Mouse (Mus musculus) heart, embryonic 12.5 days (tissue): Measurements from ENCODE around the gene Gm3233. TPM values are rescaled to one million over a fixed set of nuclear protein-coding genes. Genes with fewer than 3 reads are reported as not detected.
"Not testable (repeated sequence)": the region's sequence is repeated elsewhere in the genome, so short reads cannot be mapped to it uniquely, and the experiment has no call there.

Experiments
- ATAC-seq: fragments of 200-750 bp; cut with Nextera tagmentation; 2 replicates; pipeline ENCODE4 v1.8.0; 2017; ENCODE audit warnings: moderate TSS enrichment, moderate library complexity; ENCODE audit not compliant: insufficient number of reproducible peaks, low FRiP score
- H3K27ac ChIP-seq: fragments of 300-500 bp; sonication (generic); 2 replicates; pipeline ENCODE4 v1.5.1; 2016; ENCODE audit warnings: mild to moderate bottlenecking, moderate library complexity; ENCODE audit not compliant: poor library complexity, severe bottlenecking
- H3K27me3 ChIP-seq: fragments of 300-500 bp; sonication (generic); replicated peaks from 2 replicates; pipeline ENCODE4 v1.6.1; 2016; ENCODE audit warnings: mild to moderate bottlenecking, moderate library complexity
- H3K36me3 ChIP-seq: fragments of 300-500 bp; sonication (generic); 2 replicates; pipeline ENCODE4 v1.6.1; 2016; ENCODE audit warnings: mild to moderate bottlenecking, moderate library complexity
- H3K4me1 ChIP-seq: fragments of 300-500 bp; sonication (generic); replicated peaks from 2 replicates; pipeline ENCODE4 v1.6.1; 2016; ENCODE audit warnings: mild to moderate bottlenecking
- H3K4me2 ChIP-seq: fragments of 300-500 bp; sonication (generic); 2 replicates; pipeline ENCODE4 v1.6.1; 2016; ENCODE audit warnings: mild to moderate bottlenecking, moderate library complexity
- H3K4me3 ChIP-seq: fragments of 300-500 bp; sonication (generic); 2 replicates; pipeline ENCODE4 v1.5.1; 2016; ENCODE audit warnings: mild to moderate bottlenecking
- H3K9ac ChIP-seq: fragments of 300-500 bp; sonication (generic); 2 replicates; pipeline ENCODE4 v1.6.1; 2016; ENCODE audit warnings: mild to moderate bottlenecking, moderate library complexity
- H3K9me3 ChIP-seq: fragments of 300-500 bp; sonication (generic); replicated peaks from 2 replicates; pipeline ENCODE4 v1.6.1; 2016; ENCODE audit warnings: mild to moderate bottlenecking, moderate library complexity
- WGBS: fragments of 180-500 bp; shearing (Covaris S2); methylation state at CpG from one replicate; pipeline ENCODE4 v1.1.7; 2016; 5-methylcytosine and 5-hydroxymethylcytosine counted together
- polyA plus RNA-seq: library from polyadenylated mRNA; unstranded; fragments of >200 nt; fragmentation: Nextera tagmentation; extraction: Ambion mirVana; gene quantifications from 2 replicates; pipeline ENCODE4 v1.2.1, GENCODE M21; 2016

Gm3233 gene
- polyA plus RNA-seq, 1 experiment from 2014 or later = not detected

GRCm38 (mm10) chr10:77726186-77726585 lies 33.3 kb downstream of the Gm3233 start, which contains the start of gene Gm10100:
Gene Gm10100, plus strand, starts transcription at chr10:77726486.
- WGBS = 27% methylated on average over 3 of the region's 3 CpGs
- no peak within 1 kb of the TSS for H3K4me3 ChIP-seq
- H3K4me2 ChIP-seq = no peak within 1 kb of the TSS
- H3K36me3 ChIP-seq = no peaks in the 10 kb centered on the region
- ATAC-seq = no peak
- no peaks in the 10 kb centered on the region for H3K9me3 ChIP-seq
- no peak within 1 kb of the TSS for H3K27ac ChIP-seq
- H3K27me3 ChIP-seq = no peaks in the 10 kb centered on the region; the same call in 1 of the 2 replicates
- H3K9ac ChIP-seq = no peak within 1 kb of the TSS
- H3K4me1 ChIP-seq = no peaks in the 10 kb centered on the region

DNA sequence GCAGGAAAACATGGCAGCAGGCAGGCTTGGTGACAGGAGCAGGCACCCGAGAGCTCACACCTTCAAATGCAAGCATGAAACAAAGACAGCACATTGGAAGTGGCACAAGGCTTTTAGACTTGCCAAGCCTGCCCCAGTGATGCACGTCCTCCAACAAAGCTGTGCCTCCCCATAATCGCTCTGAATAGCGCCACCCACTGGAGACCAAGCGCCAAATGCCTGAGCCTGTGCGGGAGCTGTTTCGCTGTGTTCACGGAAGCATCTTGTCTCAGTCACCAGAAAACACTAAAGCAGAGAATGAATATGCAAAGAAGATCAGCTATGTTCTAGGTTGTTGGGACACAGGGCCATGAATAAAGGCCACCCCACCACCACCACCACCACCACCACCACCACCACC lies 34.6 kb downstream of the Gm3233 start:
- Histone ChIP-seq H3K27me3 (no peaks in the 10 kb centered on the region; the same call in 1 of the 2 replicates), H3K4me1 (no peaks in the 10 kb centered on the region), H3K9me3 (peaks cover 6% of the 10 kb centered on the region; the same call in 1 of the 2 replicates), H3K4me2 (no peak overlapping the region), H3K36me3 (no peaks in the 10 kb centered on the region), H3K4me3 (no peak overlapping the region), H3K9ac (no peak overlapping the region), H3K27ac (no peak overlapping the region)
- 76% methylated on average over 8 of the region's 8 CpGs for WGBS
- ATAC-seq = no peak

DNA sequence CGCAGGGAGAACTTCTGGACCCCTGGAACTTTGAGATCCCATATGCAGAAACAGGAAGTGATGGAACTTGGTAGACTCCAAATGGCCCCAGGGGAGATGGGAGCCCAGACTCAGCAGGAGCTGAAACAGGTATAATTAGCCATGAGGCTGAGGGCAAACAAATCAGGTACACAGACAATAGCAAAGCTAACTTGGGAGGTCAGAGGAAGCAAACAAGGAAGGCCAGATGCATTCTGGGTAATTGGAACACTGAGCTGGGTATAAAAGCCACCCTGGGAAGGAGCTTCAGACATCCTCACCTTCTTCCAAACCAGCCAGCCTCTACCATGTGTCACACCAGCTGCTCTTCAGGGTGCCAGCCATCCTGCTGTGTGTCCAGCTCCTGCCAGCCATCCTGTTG lies 39.2 kb downstream of the Gm3233 start, which contains the start of gene Krtap12-1:
TSS of gene Krtap12-1 (plus strand) at position 301 of the 400 bp plus-strand sequence.
- WGBS = 74% methylated on average over 1 of the region's 1 CpGs
- not testable (repeated sequence) for H3K27me3 ChIP-seq, H3K36me3 ChIP-seq, H3K27ac ChIP-seq, H3K9me3 ChIP-seq, H3K9ac ChIP-seq, H3K4me1 ChIP-seq, H3K4me2 ChIP-seq, H3K4me3 ChIP-seq, ATAC-seq

DNA sequence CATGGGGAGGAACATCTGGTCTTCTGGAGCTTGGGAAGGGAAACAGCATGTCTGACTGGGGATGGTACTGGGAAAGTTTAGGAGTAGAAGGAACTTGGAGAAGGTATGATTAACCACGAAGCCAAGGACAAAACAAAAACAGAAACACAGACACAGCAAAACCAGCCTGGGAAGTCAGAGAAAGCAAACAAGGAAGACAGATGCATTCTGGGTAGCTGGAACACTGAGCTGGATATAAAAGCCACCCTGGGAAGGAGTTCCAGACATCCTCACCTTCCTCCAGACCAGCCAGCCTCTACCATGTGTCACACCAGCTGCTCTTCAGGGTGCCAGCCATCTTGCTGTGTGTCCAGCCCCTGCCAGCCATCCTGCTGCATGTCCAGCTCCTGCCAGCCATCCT lies 44.0 kb downstream of the Gm3233 start, which contains the start of gene Gm10142:
TSS of gene Gm10142 (plus strand) at position 301 of the 400 bp plus-strand sequence.
- Histone ChIP-seq H3K9ac (no peak within 1 kb of the TSS), H3K4me1 (no peaks in the 10 kb centered on the region), H3K4me2 (no peak within 1 kb of the TSS), H3K27me3 (no peaks in the 10 kb centered on the region), H3K36me3 (no peaks in the 10 kb centered on the region), H3K9me3 (peaks cover 12% of the 10 kb centered on the region; the same call in 1 of the 2 replicates), H3K27ac (no peak within 1 kb of the TSS), H3K4me3 (no peak within 1 kb of the TSS)
- WGBS = 69% methylated on average over 1 of the region's 1 CpGs
- no peak for ATAC-seq

DNA sequence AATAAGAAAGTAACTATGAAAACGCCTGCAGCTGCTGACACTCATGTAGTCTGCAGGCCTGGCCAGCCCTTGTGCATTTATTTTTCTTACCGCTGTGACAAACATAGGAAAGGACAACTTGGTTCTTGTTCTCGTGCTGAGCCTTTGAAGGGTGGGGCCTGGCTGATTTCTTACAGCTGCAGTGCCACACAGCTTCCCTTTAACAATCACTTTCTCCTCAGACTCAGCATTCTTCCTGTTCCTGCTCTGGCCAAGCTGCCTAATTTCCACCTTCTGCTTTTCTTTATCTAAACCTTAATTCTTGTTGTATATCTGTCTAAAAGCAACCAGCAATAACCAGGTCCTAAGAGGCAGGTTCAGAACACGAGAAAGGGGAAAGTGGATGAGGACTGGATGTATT lies 45.7 kb downstream of the Gm3233 start:
- Histone ChIP-seq H3K27me3 (no peaks in the 10 kb centered on the region), H3K36me3 (no peaks in the 10 kb centered on the region), H3K4me1 (no peaks in the 10 kb centered on the region), H3K9ac (no peak overlapping the region), H3K27ac (no peak overlapping the region), H3K4me2 (no peak overlapping the region), H3K4me3 (no peak overlapping the region), H3K9me3 (0 out of 2 replicates have a peak, but pooled peaks cover 6% of the 10 kb centered on the region)
- no peak for ATAC-seq
- WGBS = 41% methylated on average over 4 of the region's 4 CpGs

- ATAC-seq, H3K4me1 ChIP-seq, H3K27ac ChIP-seq, H3K36me3 ChIP-seq, H3K4me2 ChIP-seq, H3K27me3 ChIP-seq, H3K4me3 ChIP-seq, H3K9ac ChIP-seq: not testable (repeated sequence)
- 0 out of 2 replicates have a peak, but pooled peaks cover 13% of the 10 kb centered on the region for H3K9me3 ChIP-seq
Observed at GRCm38 (mm10) chr10:77711157-77711556, 48.3 kb downstream of the Gm3233 start, which contains the start of gene Gm10024. Gene Gm10024, plus strand, starts transcription at chr10:77711457.

- ATAC-seq = no peak
- Histone ChIP-seq H3K27ac (no peak overlapping the region), H3K9me3 (0 out of 2 replicates have a peak, but pooled peaks cover 13% of the 10 kb centered on the region), H3K27me3 (no peaks in the 10 kb centered on the region), H3K4me1 (no peaks in the 10 kb centered on the region), H3K4me2 (no peak overlapping the region), H3K36me3 (no peaks in the 10 kb centered on the region), H3K4me3 (no peak overlapping the region), H3K9ac (no peak overlapping the region)
- 73% methylated on average over 3 of the region's 3 CpGs for WGBS
Observed at GRCm38 (mm10) chr10:77709831-77710230, 49.7 kb downstream of the Gm3233 start.

Other genes starting within 250 kb of the Gm3233 start
- gene Fam207a, start 243.9 kb downstream of the Gm3233 start, polyA plus RNA-seq = 31.0 and 32.1 TPM in 2 replicates
- 1.5 and 2.5 TPM in 2 replicates for gene Itgb2, start 229.4 kb downstream of the Gm3233 start, polyA plus RNA-seq
- gene Pttg1ip, start 178.0 kb downstream of the Gm3233 start, polyA plus RNA-seq = 103 and 104 TPM in 2 replicates
- gene Sumo3, start 153.6 kb downstream of the Gm3233 start, polyA plus RNA-seq = 177 and 184 TPM in 2 replicates
- 14.5 TPM in 1 of 2 replicates, not detected in the other for gene Gm49325, start 153.5 kb downstream of the Gm3233 start, polyA plus RNA-seq
- 69.5 and 72.8 TPM in 2 replicates for gene Ube2g2, start 137.4 kb downstream of the Gm3233 start, polyA plus RNA-seq
- gene Tspear, start 73.1 kb downstream of the Gm3233 start, polyA plus RNA-seq = not detected in 2 replicates
- gene Gm19402, start 68.9 kb downstream of the Gm3233 start, polyA plus RNA-seq = not detected in 2 replicates
- not detected in 2 replicates for gene Gm9508, start 62.4 kb downstream of the Gm3233 start, polyA plus RNA-seq
- not detected in 2 replicates for gene Gm10272, start 53.1 kb downstream of the Gm3233 start, polyA plus RNA-seq
- gene Gm10024, start 48.2 kb downstream of the Gm3233 start, polyA plus RNA-seq = not detected in 2 replicates
- not detected in 2 replicates for gene Gm10142, start 43.9 kb downstream of the Gm3233 start, polyA plus RNA-seq
- gene Krtap12-1, start 39.1 kb downstream of the Gm3233 start, polyA plus RNA-seq = not detected in 2 replicates
- not detected in 2 replicates for gene Gm10100, start 33.2 kb downstream of the Gm3233 start, polyA plus RNA-seq
- not detected in 2 replicates for gene Gm18596, start 17.0 kb downstream of the Gm3233 start, polyA plus RNA-seq
- gene Gm9736, start 8.3 kb downstream of the Gm3233 start, polyA plus RNA-seq = not detected in 2 replicates
- gene Gm3238, start 11.6 kb upstream of the Gm3233 start, polyA plus RNA-seq = not detected in 2 replicates
- gene Gm7138, start 17.3 kb upstream of the Gm3233 start, polyA plus RNA-seq = not detected in 2 replicates
- not detected in 2 replicates for gene Gm3250, start 22.9 kb upstream of the Gm3233 start, polyA plus RNA-seq
- gene Gm7137, start 28.5 kb upstream of the Gm3233 start, polyA plus RNA-seq = not detected in 2 replicates
- not detected in 2 replicates for gene Gm9639, start 35.4 kb upstream of the Gm3233 start, polyA plus RNA-seq
- not detected in 2 replicates for gene Gm19668, start 39.5 kb upstream of the Gm3233 start, polyA plus RNA-seq
- gene Gm9507, start 52.2 kb upstream of the Gm3233 start, polyA plus RNA-seq = not detected in 2 replicates
- not detected in 2 replicates for gene Gm2696, start 55.0 kb upstream of the Gm3233 start, polyA plus RNA-seq
- not detected in 2 replicates for gene Krtap10-4, start 67.4 kb upstream of the Gm3233 start, polyA plus RNA-seq
- gene Krtap10-10, start 76.3 kb upstream of the Gm3233 start, polyA plus RNA-seq = not detected in 2 replicates
- not detected in 2 replicates for gene Gm36176, start 87.1 kb upstream of the Gm3233 start, polyA plus RNA-seq
- not detected in 2 replicates for gene Gm10318, start 93.2 kb upstream of the Gm3233 start, polyA plus RNA-seq
- gene Gm3285, start 102.3 kb upstream of the Gm3233 start, polyA plus RNA-seq = not detected in 2 replicates
- 1.9 and 2.1 TPM in 2 replicates for gene Lrrc3, start 142.9 kb upstream of the Gm3233 start, polyA plus RNA-seq
- gene Trpm2, start 210.9 kb upstream of the Gm3233 start, polyA plus RNA-seq = 0.19 and 0.32 TPM in 2 replicates
- gene 1810043G02Rik, start 218.8 kb upstream of the Gm3233 start, polyA plus RNA-seq = 14.8 and 15.6 TPM in 2 replicates